12 mouse cellular contexts compared by ENCODE assay signal in the genomic region with DNA sequence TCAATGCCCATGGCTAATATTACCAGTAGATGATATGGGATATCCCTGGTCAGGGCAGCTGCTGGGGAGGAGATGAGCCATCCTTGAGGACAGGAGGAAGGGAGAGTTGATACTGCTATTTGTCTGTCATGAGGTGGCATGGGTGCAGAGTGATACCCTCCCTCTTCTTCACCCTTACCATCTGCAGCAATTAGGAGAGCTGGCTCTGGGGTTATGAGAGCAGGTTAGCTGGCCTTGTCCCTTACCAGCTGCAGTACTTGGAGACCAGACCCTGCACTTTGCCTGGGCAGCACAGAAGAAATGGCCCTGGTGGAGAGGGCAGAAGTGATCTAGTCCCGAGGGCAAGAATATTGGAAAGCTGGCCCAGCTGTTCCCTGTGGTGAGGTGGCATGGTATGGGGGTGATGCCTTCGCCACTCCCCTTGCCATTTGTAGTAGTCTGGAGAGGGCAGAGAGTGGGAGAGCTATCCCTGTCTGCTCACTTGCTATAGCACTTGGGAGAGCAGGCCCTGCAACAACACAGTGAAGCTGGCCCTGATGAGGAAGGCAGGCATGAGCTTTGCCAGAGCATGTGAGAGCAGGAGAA.
"Had no signal": no experiment of that assay in that cellular context is flagged by ENCODE, and none has a peak within 500 bp of the region (broad histone marks: within the 10 kb centered on the region; RNA-seq: fewer than 3 reads in every experiment).

No protein-coding gene starts in this region.

- H3K4me3 ChIP-seq: limb, embryonic 15.5 days; midbrain, embryonic 15.5 days; neural tube, embryonic 15.5 days had no signal

- H3K27ac ChIP-seq: limb, embryonic 15.5 days; midbrain, embryonic 15.5 days; neural tube, embryonic 15.5 days had no signal

- H3K36me3 ChIP-seq: limb, embryonic 15.5 days; midbrain, embryonic 15.5 days; neural tube, embryonic 15.5 days had no signal

- H3K4me1 ChIP-seq: limb, embryonic 15.5 days; midbrain, embryonic 15.5 days; neural tube, embryonic 15.5 days had no signal

- H3K9ac ChIP-seq: limb, embryonic 15.5 days; midbrain, embryonic 15.5 days; neural tube, embryonic 15.5 days had no signal

- H3K27me3 ChIP-seq: limb, embryonic 15.5 days; midbrain, embryonic 15.5 days; neural tube, embryonic 15.5 days had no signal

- H3K4me2 ChIP-seq: limb, embryonic 15.5 days; midbrain, embryonic 15.5 days; neural tube, embryonic 15.5 days had no signal

- H3K9me3 ChIP-seq: limb, embryonic 15.5 days; midbrain, embryonic 15.5 days; neural tube, embryonic 15.5 days had no signal

- DNase-seq: kidney, adult 2 months; kidney, postnatal 10 days; layer of hippocampus, postnatal 36 days; lung, adult 18-20 months; lung, postnatal 36 days; right cerebral cortex, adult 18-20 months; right cerebral cortex, postnatal 25 days; thymus, postnatal 36 days had no signal

- ATAC-seq: intestine, embryonic 16.5 days; midbrain, embryonic 15.5 days had no signal
